Mouse (Mus musculus): ENCODE results near the gene D430041D05Rik.
A peak's percentile ranks its signal among the peaks of the same experiment; 100 is the strongest.

The D430041D05Rik gene

DNA sequence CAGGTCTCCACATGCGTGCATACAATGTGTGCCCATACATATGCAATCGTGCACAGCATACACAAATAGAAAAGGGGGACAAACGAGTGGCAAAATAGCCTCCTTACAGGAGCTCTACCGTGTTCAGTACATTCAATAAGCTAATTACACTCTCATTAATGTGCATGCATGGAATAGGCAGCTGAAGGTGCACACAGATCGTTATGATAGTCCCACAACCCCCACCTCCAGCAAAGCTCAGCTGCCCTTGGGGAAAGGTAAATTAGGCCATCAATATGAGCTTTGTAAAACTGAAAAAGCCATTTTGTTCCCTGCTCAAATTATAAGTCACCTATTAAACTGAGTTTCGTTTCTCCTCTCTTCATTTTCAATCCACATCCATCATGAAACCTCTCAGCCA is 75.0 kb downstream of the D430041D05Rik start:
- no peak for DNase-seq

DNA sequence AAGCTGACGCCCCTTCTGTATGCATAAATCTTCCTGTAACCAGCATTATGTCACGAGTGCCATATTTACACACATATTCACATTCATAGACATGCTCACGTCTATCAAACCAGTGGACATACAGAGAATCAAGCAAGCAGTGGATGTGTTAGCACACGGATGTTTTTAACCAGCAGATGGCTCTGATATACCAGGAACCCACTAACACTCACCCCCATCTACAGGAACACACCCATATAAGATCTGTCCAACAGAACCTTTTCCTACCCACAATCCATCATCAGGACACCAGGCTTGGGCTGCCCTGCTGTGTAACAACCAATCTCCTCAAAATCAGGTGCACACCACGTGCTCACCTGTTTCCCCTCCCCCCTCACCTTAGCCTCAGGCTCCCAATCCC is 76.9 kb downstream of the D430041D05Rik start:
- no peak for DNase-seq

DNA sequence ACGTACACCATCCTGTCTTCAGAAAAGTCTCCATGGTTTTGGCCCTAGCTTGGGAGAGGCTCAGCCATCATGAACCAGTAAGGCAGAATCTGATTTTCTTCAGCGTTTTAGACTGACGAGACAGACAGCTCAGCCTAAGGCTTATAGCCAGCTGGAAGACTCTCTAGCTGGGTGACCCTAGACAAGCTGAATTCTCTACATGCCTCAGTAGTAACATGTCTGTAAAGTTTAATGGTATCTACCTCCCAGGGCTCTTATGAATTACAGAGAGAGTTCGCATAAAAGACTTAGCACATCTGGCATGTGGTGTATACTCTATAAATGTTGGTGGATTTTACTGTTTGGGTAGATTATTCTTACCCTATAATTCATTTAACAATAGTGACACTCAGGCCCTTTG is 78.1 kb downstream of the D430041D05Rik start:
- no peak for DNase-seq

DNA sequence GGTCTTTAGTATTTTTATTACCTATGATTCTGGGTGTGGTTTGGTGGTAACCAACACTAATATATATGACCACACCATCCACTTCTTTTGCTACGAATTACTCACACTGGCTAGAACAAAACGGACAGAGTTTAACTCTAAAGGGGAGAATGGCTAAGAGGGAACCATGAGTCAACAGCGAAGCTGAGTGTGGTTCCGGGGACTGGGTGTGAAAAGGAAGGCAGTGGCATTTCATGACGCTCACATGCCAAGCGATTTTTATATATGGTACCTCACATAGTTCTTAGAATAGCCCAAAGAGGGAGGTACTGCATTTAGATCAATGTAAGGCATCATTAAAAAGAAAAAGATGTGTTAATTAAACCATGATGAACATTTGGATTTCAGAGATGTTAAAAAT is 79.6 kb downstream of the D430041D05Rik start:
- DNase-seq: no peak

DNA sequence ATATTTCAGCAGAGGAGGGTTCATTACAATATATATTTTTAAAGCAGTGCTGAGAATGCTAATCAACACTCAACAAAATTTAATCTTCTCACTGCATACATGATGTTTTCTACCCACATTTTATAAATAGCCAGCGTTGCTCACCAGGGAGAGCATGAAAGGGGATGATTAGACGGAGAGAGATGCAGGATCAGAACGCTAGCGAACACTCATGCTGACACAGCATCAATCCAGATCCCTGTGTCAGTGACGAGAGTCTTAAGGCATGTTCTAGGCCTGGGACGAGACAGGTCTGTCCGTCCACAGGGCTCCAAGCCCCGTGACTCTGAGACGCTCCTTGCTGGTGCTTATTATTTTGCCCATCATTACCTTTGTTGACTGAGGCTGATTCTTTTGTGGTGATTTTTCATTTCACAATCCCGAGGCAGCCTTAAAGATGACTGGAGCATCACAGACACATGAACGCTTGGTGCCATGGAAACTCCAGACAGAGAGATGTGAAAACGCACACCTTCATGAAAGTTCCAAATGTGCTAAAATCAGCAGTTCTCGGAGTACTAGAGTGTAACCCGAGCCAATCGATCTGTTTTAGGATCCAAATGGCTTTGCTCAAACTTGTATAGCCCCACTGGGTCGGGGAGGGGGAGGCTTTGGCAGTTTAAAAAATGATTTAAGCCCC is 83.6 kb downstream of the D430041D05Rik start:
- DNase-seq: no peak

DNA sequence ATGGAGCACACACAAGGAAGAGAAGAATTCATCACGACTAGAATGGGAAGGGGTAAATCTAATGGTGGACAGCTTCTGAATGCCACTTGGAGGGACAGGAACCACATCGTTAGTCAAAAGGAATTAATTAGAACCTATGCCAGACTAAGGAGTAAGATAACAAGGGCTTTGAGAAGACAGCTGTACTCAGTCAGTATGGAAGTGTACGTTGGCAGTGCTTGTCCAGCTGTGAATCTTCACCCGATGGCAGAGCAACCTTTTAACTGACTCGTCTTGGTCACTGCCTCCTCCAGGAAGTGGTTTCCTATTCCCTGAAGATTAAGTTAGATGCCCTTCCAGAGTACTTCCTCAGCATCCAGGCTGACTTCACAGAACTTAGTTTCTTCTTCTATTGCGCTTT is 87.0 kb downstream of the D430041D05Rik start:
- DNase-seq: no peak

DNA sequence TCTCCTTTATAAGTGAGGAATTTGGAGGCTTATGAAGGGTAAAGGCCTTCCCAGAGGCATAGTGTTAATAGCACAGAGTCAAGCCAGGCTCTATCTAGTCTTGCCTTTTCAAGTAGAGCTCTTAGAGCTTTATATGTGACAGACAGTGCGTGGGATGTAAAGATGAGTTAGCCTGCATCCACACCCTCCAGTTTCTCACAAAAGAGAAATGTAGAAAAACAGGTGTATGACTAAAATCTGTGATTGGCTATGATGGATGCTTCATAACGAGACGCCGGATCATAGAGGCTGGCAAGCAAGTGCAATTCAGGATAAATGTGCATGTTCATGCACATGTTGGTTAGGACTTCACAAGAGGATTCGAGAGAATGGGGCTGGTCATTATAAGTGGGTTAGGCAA is 87.5 kb downstream of the D430041D05Rik start:
- no peak for DNase-seq

DNA sequence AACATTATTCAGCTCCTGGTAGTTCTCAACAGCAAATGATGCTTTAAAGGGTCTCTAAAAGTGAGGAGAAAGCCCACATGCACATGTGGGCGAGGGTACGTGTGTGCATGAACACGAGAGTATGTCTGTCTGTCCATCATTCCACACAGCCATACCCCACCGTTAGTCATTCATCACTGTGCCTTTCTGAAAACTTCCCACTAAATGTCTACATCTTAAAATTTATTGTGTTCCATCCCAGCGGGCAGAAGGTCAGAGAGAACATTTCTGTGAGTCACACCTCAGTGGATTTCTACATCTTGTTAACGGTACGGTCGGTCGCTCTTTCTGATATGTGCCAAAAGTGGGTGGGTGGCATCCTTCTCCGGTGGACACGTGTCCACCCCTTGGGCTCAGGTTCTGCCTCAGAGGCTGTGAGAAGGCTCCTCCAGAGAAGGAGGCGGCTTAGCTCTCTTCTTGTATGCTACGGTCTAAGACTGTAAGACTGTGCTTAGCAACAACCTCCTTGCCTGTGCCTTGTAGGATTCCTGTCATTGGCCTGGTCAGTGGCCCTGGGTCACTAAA is 90.7 kb downstream of the D430041D05Rik start:
- no peak for DNase-seq

DNA sequence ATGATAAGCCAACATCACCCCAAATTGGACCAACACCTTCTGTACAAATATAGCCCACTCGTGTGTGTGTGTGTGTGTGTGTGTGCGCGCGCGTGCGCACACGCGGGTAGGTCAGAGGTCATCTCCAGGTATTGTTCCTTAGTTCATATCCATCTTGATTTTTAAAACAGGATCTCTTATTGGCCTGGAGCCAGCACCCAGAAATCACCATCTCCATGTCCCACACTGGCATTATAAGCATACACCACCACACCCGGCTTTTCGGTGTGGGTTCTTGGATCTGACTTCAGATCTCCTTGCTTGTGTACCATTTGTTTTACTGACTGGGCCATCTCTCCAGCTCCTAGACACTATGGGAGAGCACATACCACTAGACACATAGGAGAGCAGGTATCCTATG is 91.4 kb downstream of the D430041D05Rik start:
- DNase-seq: no peak

DNA sequence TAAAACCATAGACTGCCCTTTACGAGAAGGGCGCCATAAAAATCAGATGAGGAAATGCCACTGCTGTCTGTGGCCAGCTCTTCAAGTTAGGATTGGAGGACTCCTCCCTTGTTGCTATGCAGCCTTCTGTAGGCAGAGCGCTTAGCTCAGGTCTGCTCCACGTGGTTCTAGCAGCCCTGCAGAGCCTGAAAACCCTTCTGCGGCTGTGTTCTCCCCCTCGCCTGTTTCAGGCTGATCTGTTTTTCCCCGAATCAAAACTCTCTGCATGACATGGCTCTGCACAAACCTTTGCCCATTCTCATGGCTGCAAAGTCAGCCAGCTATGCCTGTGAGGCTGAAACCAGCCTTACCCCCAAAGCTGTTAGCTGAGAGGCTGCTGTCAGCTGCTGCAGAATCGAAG is 91.9 kb downstream of the D430041D05Rik start:
- DNase-seq: no peak

DNA sequence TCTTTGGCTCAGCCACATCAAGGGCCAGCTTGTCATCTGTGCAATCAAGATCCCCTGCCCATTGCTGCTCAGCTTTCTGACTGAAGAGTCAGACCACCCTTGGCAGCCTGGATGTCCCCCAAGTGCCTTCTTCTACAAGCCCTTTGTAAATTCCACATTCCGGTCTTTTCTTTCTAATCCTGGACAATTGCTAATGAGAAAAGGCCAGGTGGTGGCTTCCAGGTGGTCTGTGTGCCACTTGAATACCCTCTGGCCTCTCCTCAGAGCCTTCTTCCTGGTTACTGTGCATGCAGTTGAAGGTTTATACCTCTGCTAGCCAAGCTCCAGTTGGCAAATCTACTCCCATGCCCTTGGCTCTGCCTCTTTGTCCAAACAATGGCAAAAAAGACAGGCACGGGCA is 92.6 kb downstream of the D430041D05Rik start:
- no peak for DNase-seq

DNA sequence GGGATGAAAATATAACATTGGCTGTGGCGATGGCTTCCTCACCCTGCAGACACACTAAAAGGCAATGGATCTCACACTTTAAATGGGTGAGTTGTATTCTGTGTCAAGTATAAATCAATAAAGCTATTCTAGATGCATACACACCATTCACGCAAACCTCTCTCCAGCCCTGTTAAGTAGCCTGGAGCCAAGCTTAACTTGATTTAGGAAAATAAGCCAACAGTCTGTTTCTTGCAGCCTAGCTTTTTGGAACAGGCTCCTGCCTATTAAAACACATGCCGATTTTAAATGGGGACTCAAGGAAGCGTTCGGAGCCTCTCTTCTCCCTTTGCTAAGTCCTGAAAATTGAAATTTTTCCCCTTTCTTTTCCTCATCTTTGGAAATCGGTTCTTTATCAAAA is 93.2 kb downstream of the D430041D05Rik start:
- DNase-seq: no peak

DNA sequence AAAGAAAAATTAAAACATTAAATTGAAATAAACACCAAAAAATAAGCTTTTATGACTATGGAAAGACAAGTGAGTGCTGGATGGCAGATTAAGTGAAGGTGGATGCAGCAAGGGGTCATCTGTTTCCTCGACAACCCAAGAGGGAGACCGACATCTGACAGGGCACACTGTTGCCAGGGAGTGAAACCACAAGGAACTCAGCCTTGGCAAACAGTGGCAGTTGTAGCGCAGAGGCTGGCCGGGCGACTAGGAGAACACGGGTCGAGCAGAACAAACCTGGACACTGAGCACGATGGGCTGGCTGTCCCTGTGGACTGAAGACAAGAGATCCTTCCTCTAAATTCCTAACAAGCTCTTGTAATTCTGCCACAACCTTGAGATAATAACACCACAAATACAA is 94.3 kb downstream of the D430041D05Rik start:
- DNase-seq: no peak

DNA sequence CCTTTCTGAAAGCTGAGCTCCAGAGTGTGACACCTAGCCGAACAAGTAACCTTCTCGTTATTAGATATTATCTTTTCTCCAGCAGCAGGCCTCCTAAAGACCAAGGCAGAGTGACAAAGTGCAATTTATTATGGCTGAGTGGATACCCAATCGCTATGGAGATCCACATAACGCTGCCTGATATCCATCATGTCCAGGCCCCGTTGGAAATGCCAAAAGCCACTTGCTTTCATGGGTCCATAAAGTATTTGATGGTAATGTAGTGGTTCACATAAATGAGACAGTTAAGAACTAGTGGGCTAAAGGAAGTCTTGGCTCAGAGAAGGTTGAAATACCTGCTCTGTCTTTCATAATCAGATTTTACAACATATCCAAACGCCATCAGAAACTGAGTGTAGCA is 97.6 kb downstream of the D430041D05Rik start:
- no peak for DNase-seq

DNA sequence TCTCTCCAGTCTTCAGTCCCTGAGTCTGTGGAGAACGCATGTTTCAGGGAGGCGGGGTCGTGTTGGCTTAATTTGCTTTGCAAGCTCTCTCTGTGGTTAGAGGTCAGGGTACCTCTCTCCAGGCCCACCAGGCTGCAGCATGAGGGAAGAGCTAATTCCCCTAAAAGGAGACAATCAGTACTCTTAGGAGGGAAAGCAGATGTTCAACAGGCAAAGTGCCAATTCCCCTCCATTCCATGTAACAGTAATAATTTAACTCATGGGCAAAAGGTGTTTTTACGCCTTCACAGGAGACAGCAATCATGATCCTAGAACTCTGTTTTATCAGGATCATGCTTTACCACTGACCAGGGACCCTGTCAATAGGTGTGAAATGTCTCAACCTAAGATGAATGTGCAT is 103.7 kb downstream of the D430041D05Rik start:
- no peak for DNase-seq

DNA sequence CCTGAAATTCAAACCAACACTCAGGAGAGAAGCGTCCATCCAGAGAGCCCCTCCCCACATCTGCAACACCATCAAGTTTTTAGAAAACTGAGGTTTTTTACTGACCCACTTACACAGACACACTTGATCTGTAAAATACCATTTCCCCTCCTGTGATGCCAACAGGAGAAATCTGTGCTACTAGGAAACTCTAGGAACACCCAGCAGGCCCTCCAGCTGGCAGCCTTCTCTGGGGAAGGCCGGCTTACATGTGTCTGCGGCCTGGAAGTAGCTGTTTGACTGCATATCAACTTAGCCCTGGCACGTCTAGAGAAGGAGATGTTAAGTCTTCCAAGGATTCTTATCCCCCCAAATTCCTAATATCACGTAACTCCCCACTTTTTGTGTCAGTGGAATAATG is 105.1 kb downstream of the D430041D05Rik start:
- no peak for DNase-seq

DNA sequence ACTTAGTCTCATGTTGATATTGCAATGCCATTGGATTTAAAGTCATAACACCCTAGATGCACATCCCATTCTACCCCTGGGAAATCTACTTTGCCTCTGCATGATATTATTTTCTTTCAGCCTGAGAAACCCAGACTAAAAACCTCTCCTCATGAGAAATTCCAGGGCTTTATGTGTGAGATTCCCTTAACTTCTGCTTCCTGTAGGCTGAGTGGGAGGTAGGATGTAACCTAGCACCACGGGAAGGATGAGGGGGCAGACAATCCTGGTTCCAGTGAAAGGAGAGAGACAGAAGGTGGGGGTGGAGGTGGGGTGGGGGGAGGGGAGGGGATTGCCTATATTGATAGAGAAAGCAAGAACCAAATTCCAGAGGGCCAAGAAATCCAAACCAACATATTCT is 110.9 kb downstream of the D430041D05Rik start:
- DNase-seq: no peak

DNA sequence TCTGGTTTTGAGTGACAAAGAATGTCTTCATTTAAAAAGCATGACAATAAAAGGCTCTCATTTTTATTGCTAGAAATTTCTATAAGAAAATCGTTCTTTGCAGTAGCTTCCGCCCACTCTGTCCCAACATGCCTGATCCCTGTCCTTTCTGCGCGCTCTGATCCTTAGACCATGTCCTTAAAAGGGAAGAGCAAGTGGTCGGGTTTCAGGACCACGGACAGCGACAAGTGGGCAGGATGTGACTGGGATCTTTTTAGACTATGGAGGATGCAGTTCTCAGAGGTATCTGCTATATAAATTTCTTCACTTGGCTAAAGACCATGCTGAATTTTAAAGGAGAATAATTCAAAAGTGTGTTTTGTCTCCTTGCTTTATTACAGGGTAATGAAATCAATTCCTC is 111.7 kb downstream of the D430041D05Rik start:
- peak; percentile 68 for DNase-seq

DNA sequence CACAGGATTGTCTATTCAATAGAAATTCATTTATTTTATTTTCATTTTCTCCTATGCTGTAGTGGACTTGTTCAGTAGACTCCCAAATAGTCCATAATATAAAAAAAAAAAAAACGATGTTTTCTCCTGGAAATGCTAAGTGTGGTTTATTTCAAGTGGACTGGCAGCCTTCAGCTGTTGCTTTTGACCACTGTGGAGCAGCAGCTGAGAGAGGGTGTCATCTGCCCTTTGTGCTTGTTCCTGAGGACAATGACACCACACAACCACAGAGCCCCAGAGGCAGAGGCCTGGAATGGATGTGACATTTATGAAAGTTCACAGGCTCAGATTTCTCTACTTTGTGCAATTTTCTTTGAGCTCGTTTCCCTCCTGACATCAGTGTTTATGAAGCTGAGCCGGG is 124.0 kb downstream of the D430041D05Rik start:
- DNase-seq: no peak

DNA sequence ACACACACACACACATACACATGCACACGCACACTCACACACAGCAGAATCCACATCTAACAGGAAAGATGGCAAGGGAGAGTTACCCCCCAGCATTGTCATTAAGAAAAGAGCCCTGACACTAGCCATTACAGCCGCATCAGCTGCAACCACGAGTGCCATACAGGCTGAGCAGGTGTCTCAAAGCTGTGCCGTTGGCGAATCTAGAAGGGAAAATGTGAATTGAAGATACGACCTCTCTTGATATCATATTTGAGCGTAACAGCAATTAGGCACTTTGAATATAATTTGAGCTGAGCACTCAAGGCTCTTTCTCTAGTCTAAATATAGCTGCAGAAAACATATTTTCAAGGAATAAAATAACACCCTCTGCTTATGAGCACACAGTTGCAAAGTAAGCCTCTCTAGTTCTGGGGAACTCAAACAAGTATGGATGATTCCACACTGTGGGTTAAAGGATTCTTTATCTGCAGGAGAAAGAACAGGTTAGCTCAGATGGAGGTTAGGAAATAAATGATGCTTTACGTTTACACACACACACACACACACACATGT is 127.3 kb downstream of the D430041D05Rik start:
- no peak for DNase-seq

DNA sequence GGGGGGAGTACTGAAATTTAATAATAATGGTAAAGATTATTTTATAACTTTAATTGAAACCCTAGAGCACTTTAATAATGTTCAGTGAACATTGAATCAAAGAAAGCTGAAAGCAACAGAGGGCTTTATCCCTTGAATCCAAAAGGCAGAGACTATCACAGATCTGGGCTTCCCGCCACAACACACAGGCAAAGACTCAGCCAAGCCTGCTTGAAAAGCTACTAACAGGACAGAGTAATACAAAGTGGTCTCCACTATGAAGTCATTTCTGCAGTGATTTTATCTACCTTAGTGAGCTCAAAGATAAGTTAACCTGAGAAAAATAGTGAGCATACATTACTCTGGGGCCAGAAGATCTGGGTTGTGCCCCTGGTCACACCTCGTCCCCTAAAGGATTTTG is 128.0 kb downstream of the D430041D05Rik start:
- no peak for DNase-seq

DNA sequence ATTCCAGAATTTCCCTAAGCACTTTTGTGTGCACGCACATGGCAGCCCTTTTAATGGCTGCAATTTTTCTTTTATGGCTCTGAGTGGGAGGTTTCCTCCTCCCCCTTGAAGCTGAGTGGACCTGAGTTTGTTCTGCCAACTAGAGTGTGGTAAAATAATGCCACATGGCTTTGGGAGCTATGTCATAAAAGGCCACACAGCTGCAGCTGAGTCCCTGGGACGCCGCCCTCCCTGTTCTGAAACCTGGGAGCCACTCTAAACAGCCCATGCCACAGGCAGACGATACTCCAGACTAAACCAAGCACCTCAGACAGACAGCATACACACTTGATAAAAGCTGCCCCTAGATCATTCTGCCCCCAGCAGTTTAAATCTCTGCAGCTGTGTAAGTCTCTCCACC is 143.8 kb downstream of the D430041D05Rik start:
- DNase-seq: no peak

DNA sequence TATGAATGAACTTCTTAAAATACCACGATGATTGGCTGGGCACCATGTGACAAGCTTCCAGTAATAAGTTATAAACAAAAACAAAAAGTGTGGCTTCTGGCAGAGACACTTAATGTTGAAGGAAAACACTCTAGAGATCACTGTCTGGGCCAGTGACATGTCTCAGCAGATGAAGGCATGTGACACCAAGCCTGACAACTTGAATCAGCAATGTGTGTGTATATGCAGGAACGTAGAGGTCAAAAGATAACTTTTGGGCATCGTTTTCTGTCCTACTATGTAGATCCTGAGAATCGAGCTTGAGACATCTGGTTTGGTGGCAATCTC is 149.1 kb downstream of the D430041D05Rik start:
- no peak for DNase-seq

DNA sequence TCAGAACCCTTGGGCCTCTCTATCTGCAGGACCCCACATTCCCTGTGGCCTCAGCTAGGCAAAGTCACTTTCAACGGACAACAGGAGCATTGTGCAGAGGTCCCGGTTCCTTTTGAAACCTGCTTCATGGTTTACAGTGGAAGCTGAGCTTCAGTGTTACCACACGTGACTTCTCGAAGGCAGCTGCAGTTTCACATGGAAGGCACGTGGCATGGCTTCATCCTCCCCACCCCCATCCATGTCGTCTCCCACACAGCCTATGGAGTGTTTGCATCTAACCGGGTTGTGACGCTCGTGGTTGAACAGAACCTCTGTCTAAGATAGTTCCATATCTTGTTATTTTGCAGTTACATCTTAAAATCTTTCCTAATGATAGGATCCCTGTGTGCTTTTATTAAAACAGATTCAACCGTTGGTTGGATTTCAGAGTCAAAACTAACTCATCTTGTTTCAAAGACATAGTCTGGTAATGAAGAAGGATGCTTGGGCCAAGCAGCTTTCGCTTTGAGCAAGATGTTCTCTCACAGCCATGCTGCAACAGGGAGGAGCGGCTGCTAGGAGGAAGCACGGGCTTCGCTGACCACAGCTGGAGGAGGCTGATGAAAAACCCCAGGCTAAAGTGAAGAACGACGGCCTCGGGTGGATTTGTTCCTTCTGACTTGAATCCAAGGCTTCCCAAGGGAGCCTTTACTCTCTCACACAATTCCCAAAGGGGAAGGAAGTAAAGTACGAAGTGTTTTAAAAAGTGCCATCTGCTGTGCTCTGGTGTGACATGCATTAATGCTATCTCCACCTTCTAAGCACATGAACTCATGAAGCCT is 149.7 kb downstream of the D430041D05Rik start:
- DNase-seq: no peak

Measured in thymus, postnatal 14 days (tissue).